Mouse (Mus musculus) adipocyte (in vitro differentiated cells): ENCODE measurements around the gene Olfr411.
A peak's percentile ranks its signal among the peaks of the same experiment; 100 is the strongest.

Experiments
- DNase-seq: peaks from one replicate; pipeline ENCODE4 v3.0.0-alpha.2; 2016; ENCODE audit warnings: low spot score

Gene Olfr411

GRCm38 (mm10) chr11:74352550-74352949 lies at the start of gene Olfr411:
TSS of gene Olfr411 (minus strand) at chr11:74352650.
- no peak for DNase-seq

GRCm38 (mm10) chr11:74402126-74402525 lies 49.7 kb upstream of the Olfr411 start:
- peak; percentile 44 for DNase-seq

- DNase-seq: no peak
These were observed 43.1 kb upstream of the Olfr411 start for GRCm38 (mm10) chr11:74395583-74395982.

GRCm38 (mm10) chr11:74393489-74393888 lies 41.0 kb upstream of the Olfr411 start:
- DNase-seq: no peak

GRCm38 (mm10) chr11:74392903-74393302 lies 40.5 kb upstream of the Olfr411 start:
- no peak for DNase-seq

- DNase-seq: no peak
These were observed 39.4 kb upstream of the Olfr411 start for GRCm38 (mm10) chr11:74391899-74392298.

- no peak for DNase-seq
These were observed 34.8 kb upstream of the Olfr411 start for GRCm38 (mm10) chr11:74387203-74387602.

- no peak for DNase-seq
These were observed 33.2 kb upstream of the Olfr411 start for GRCm38 (mm10) chr11:74385674-74386073.

- DNase-seq: no peak
These were observed 26.9 kb upstream of the Olfr411 start for GRCm38 (mm10) chr11:74379166-74379873.

- peak; percentile 76 for DNase-seq
These were observed 24.4 kb upstream of the Olfr411 start for GRCm38 (mm10) chr11:74376847-74377246.

- peak; percentile 90 for DNase-seq
These were observed 19.1 kb upstream of the Olfr411 start for GRCm38 (mm10) chr11:74371393-74372100.

GRCm38 (mm10) chr11:74361769-74362168 lies 9.3 kb upstream of the Olfr411 start, which contains the start of gene Olfr412:
TSS of gene Olfr412 (plus strand) at chr11:74362069.
- no peak for DNase-seq

- DNase-seq: no peak
These were observed 14.5 kb downstream of the Olfr411 start, which contains the start of gene Olfr410 for GRCm38 (mm10) chr11:74337931-74338330. TSS of gene Olfr410 (minus strand) at chr11:74338031.

GRCm38 (mm10) chr11:74328781-74329180 lies 23.7 kb downstream of the Olfr411 start:
- DNase-seq: no peak

- DNase-seq: no peak
These were observed 26.4 kb downstream of the Olfr411 start for GRCm38 (mm10) chr11:74326044-74326443.
